Mouse (Mus musculus) hindbrain, embryonic 11.5 days (tissue): ENCODE data around the gene Slc15a4. TPM values are rescaled to one million over a fixed set of nuclear protein-coding genes. Genes with fewer than 3 reads are reported as not detected.

ENCODE experiments used
- ATAC-seq: fragments of 200-750 bp; cut with Nextera tagmentation; 2 replicates; pipeline ENCODE4 v1.8.0; 2017; ENCODE audit warnings: mild to moderate bottlenecking, moderate TSS enrichment, moderate library complexity; ENCODE audit not compliant: low FRiP score
- DNase-seq: peaks from one replicate; pipeline ENCODE4 v3.0.0-alpha.2; 2015; ENCODE audit warnings: low spot score
- H3K27ac ChIP-seq: fragments of 300-500 bp; sonication (generic); 2 replicates; pipeline ENCODE4 v1.5.1; 2014; ENCODE audit warnings: mild to moderate bottlenecking, low read depth, low read length
- H3K27me3 ChIP-seq: fragments of 300-500 bp; sonication (generic); 2 replicates; pipeline ENCODE4 v1.6.1; 2014; ENCODE audit warnings: mild to moderate bottlenecking, low read length, moderate library complexity, mixed read lengths; ENCODE audit not compliant: control insufficient read depth, insufficient read depth
- H3K36me3 ChIP-seq: fragments of 300-500 bp; sonication (generic); 2 replicates; pipeline ENCODE4 v1.6.1; 2014; ENCODE audit warnings: mild to moderate bottlenecking, low read length, moderate library complexity, mixed read lengths; ENCODE audit not compliant: control insufficient read depth, insufficient read depth
- H3K4me1 ChIP-seq: fragments of 300-500 bp; sonication (generic); replicated peaks from 2 replicates; pipeline ENCODE4 v1.6.1; 2014; ENCODE audit warnings: low read length, mixed read lengths; ENCODE audit not compliant: control insufficient read depth, insufficient read depth
- H3K4me2 ChIP-seq: fragments of 300-500 bp; sonication (generic); replicated peaks from 2 replicates; pipeline ENCODE4 v1.6.1; 2014; ENCODE audit warnings: mild to moderate bottlenecking, low read depth, low read length
- H3K4me3 ChIP-seq: fragments of 300-500 bp; sonication (generic); 2 replicates; pipeline ENCODE4 v1.5.1; 2014; ENCODE audit warnings: low read depth, low read length
- H3K9ac ChIP-seq: fragments of 300-500 bp; sonication (generic); 2 replicates; pipeline ENCODE4 v1.6.1; 2014; ENCODE audit warnings: low read depth, low read length
- H3K9me3 ChIP-seq: fragments of 300-500 bp; sonication (generic); 2 replicates; pipeline ENCODE4 v1.6.1; 2016; ENCODE audit warnings: low read length; ENCODE audit not compliant: control insufficient read depth
- WGBS: fragments of 180-500 bp; shearing (Covaris S2); extraction: QIAGEN DNeasy Blood & Tissue Kit; methylation state at CpG from one replicate; pipeline ENCODE4 v1.1.7; 2014; 5-methylcytosine and 5-hydroxymethylcytosine counted together
- polyA plus RNA-seq: library from polyadenylated mRNA; unstranded; fragments of >200 nt; fragmentation: Nextera tagmentation; extraction: Ambion mirVana; gene quantifications from 2 replicates; pipeline ENCODE4 v1.2.1, GENCODE M21; 2014

Gene Slc15a4
- polyA plus RNA-seq, 1 experiment from 2014 or later, result 22.2 TPM

DNA sequence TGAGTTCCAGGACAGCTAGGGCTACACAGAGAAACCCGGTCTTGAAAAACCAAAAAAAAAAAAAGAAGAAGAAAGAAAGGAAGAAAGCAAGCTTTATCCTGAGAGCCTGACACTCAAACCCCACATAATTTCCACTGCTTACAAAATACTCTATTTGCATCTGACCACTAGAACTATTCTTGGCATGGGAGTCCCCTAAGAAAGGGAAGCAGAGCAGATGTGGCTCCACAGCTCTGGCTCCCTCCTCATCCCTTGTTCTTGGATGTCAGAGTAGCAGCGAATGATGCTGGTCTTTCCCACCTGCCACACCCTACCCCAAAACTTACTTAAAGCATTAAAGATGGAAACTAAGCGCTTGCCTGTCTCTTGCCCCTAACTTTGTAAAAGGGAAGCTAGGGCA is 17.2 kb downstream of the Slc15a4 start:
- Histone ChIP-seq H3K4me3 (no peak overlapping the region), H3K27ac (no peak overlapping the region), H3K9ac (no peak overlapping the region), H3K27me3 (no peaks in the 10 kb centered on the region), H3K9me3 (no peaks in the 10 kb centered on the region), H3K36me3 (no peaks in the 10 kb centered on the region), H3K4me1 (peaks cover 6% of the 10 kb centered on the region), H3K4me2 (peak overlapping the region; percentile 88)
- 83% methylated on average over 3 of the region's 3 CpGs for WGBS
- ATAC-seq (no peak), DNase-seq (no peak)

DNA sequence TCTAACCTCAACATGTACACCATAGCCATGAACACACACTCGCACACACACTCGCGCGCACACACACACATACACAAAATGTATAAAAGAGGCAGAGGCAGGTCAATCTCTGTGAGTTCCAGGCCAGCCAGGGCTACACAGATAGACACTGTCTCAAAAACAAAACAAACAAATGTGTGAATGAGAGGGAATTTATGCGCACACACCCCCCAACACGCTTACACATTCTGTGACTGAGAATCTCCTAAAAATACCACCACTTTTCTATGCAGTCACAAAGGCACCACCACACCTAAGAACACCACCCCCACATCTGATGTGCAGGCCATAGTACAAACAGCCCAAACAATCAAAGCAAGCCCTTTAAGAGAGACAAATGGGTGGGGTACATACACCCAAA is 20.3 kb downstream of the Slc15a4 start:
- 99% methylated on average over 6 of the region's 6 CpGs for WGBS
- Histone ChIP-seq H3K27me3 (no peaks in the 10 kb centered on the region), H3K4me2 (no peak overlapping the region), H3K9ac (no peak overlapping the region), H3K27ac (no peak overlapping the region), H3K4me3 (no peak overlapping the region), H3K4me1 (peaks cover 6% of the 10 kb centered on the region), H3K36me3 (no peaks in the 10 kb centered on the region), H3K9me3 (no peaks in the 10 kb centered on the region)
- DNase-seq (no peak), ATAC-seq (no peak)

DNA sequence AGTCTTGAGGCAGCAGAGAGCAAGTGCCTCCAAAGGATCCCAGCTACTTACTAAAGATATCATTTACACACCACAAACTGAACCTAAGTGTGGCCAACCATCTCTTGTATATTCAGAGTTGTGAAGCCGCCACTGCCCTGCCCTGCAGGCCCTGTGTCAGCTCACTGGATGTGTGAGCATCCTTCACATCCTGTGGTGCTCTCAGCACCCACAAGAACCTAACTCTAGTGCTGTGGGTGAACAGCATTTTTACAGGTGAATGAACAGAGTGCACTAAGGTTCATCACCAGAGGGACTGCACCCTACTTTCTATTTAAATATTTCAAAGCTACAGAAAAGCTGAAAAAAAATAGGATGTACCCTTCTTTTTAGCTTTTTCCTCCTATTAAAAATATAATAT is 20.8 kb downstream of the Slc15a4 start:
- Histone ChIP-seq H3K36me3 (no peaks in the 10 kb centered on the region), H3K9me3 (no peaks in the 10 kb centered on the region), H3K4me1 (peaks cover 6% of the 10 kb centered on the region), H3K27me3 (no peaks in the 10 kb centered on the region), H3K9ac (no peak overlapping the region), H3K27ac (no peak overlapping the region), H3K4me2 (no peak overlapping the region), H3K4me3 (no peak overlapping the region)
- 93% methylated on average over 1 of the region's 1 CpGs for WGBS
- DNase-seq (no peak), ATAC-seq (no peak)

DNA sequence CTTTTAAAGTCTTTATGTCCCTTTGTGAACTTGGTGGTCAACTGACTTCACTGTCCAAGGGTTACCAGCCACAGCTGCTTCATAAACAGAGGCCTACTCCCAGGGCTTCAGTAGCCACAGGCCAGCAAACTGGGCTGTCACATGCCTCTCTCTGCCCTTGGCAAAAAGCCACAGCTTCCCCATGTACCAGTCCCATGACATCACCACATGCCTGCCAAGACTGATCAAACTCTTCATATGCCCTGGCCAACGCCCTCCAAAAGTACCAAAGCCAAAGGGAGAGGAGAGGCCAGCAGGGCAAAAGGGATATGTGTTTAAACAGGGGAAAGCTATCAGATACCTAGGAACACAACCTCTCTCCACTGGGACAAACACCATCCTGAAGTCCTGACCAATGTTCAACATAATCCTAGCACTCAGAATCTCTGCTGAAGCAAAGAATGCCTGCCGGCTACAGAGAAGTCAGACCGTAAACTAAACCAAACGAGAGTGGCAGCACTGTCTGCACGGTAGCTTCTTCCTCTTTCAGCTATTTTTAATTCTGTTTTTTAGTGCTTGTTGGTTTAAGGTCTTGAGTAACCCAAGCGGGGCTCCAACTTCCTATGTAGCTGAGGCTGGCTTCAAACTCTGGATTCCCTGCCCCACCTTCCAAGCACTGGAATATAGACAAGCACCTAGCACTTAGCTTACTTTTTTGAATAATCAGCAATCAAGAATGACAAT is 21.7 kb downstream of the Slc15a4 start:
- Histone ChIP-seq H3K27ac (no peak overlapping the region), H3K4me2 (no peak overlapping the region), H3K9ac (no peak overlapping the region), H3K27me3 (no peaks in the 10 kb centered on the region), H3K36me3 (no peaks in the 10 kb centered on the region), H3K4me1 (peaks cover 5% of the 10 kb centered on the region), H3K4me3 (no peak overlapping the region), H3K9me3 (no peaks in the 10 kb centered on the region)
- ATAC-seq (no peak), DNase-seq (no peak)
- whole genome bisulfite sequencing, result 90% methylated on average over 6 of the region's 6 CpGs

DNA sequence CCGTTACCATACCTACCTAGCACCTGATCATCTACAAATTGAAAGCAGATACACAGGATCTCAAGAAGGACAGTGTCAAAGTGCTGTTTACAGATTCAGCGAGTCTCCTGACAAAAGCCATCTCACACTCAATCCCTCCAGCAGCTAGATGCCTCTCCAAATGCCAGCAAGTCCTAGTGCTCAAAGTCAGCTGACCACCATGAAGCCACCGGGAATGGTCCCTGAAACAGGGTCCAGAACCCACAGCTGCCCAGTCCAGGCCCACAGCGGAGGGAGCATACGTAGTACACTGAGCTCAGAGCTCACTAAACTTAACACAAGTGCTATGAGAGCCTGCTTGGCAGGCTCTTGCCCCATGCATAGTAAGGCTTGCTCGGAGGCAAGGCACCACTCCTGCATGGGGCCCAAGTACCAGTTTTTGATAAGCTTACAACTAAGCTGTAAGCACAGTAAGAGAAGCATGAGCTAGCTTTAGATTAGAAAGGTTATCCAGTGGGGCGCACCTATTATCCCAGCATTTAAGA is 23.4 kb downstream of the Slc15a4 start:
- no peaks in the 10 kb centered on the region for H3K27me3 ChIP-seq
- no peak overlapping the region for H3K4me3 ChIP-seq
- H3K27ac ChIP-seq, result no peak overlapping the region
- no peak overlapping the region for H3K4me2 ChIP-seq
- DNase-seq (no peak), ATAC-seq (no peak)
- H3K9ac ChIP-seq, result no peak overlapping the region
- H3K36me3 ChIP-seq, result no peaks in the 10 kb centered on the region
- WGBS, result 92% methylated on average over 7 of the region's 7 CpGs
- no peaks in the 10 kb centered on the region for H3K9me3 ChIP-seq
- H3K4me1 ChIP-seq, result no peaks in the 10 kb centered on the region

DNA sequence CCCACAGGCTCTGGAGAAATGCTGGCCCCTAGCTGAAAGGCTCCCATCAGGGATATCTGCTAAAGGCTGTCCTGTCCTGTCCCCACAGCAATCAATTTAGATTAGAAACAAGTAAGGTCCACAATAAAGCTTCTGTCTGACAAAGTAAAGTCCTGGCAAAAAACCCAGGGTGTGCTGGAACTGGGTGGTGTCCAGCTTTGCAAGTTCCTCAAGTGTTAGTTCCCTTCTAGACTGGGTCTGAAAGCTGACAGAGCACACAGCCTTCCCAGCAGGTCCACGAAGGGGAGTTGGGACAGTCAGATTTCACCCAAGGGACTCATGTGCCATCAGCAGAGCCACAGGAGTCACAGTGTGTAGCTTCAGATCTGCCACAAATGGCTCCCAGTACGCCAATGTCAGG is 25.2 kb downstream of the Slc15a4 start:
- ATAC-seq, result no peak
- H3K27me3 ChIP-seq, result no peaks in the 10 kb centered on the region
- H3K4me2 ChIP-seq, result no peak overlapping the region
- no peak overlapping the region for H3K9ac ChIP-seq
- H3K36me3 ChIP-seq, result no peaks in the 10 kb centered on the region
- DNase-seq, result no peak
- no peaks in the 10 kb centered on the region for H3K9me3 ChIP-seq
- H3K27ac ChIP-seq, result no peak overlapping the region
- H3K4me3 ChIP-seq, result no peak overlapping the region
- no peaks in the 10 kb centered on the region for H3K4me1 ChIP-seq
- WGBS, result 93% methylated on average over 2 of the region's 2 CpGs

DNA sequence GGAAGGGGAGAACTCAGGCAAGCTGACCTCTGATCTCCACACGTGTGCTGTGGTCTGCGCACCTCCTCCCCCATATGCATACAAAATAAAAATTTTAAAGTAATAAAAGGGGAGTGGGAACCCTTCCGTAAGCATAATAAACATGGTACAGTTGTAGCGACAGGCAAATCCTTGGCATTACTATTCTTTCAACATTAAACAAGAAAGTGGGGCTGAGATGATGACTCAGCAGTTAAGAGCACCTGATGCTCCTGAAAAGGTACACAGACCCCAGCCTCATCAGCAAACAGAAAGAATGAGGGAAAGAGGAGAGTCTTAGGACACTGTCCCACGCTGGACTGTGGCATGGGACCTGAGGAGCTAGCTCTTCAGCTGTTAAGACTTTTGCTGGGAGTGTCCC is 29.7 kb downstream of the Slc15a4 start:
- Histone ChIP-seq H3K4me2 (no peak overlapping the region), H3K27me3 (no peaks in the 10 kb centered on the region), H3K36me3 (0 out of 2 replicates have a peak, but pooled peaks cover 3% of the 10 kb centered on the region), H3K27ac (no peak overlapping the region), H3K4me3 (no peak overlapping the region), H3K9ac (no peak overlapping the region), H3K9me3 (no peaks in the 10 kb centered on the region), H3K4me1 (no peaks in the 10 kb centered on the region)
- 96% methylated on average over 5 of the region's 5 CpGs for WGBS
- ATAC-seq (no peak), DNase-seq (no peak)

DNA sequence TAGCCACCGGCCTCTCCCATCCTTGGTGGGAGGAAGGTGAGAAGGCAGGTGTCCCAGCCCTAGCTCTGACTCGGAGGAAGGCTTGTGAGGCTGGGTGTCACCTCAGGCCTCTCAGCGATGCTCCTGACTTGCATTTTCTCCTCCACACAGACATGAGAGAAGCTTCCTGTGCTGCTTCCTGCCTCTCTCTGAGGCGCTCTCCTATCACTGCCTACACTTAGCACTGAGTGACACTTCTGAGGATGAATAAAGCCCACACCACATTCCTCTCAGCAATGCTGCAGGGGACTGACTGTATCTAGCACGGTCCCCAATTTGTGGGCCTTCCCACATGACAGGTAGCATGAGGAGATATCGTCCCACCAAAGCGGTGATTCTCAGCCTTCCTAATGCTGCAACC is 35.8 kb downstream of the Slc15a4 start:
- Histone ChIP-seq H3K9ac (no peak overlapping the region), H3K27ac (no peak overlapping the region), H3K9me3 (no peaks in the 10 kb centered on the region), H3K4me2 (no peak overlapping the region), H3K36me3 (0 out of 2 replicates have a peak, but pooled peaks cover 8% of the 10 kb centered on the region), H3K27me3 (no peaks in the 10 kb centered on the region), H3K4me1 (no peaks in the 10 kb centered on the region), H3K4me3 (no peak overlapping the region)
- DNase-seq (no peak), ATAC-seq (no peak)
- WGBS, result 95% methylated on average over 7 of the region's 7 CpGs

DNA sequence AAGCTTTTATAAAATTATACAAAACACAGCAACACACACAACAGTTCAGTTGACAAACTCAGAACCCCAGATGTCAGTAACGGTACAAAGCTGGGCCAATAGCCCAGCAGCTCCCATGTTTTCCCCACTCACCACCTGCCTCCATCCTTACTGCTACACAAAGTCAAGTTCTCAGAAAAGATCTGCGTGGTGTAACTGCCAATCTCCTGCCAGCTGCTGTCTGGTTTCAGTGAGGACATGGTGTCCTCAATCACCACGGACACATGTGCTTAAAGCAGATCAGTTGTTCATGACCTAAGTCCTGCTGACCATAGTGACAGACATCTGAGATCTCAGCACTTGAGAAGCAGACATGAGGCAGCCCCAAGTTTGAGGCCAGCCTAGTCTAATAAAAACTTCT is 37.0 kb downstream of the Slc15a4 start:
- Histone ChIP-seq H3K9me3 (no peaks in the 10 kb centered on the region), H3K27me3 (no peaks in the 10 kb centered on the region), H3K4me2 (no peak overlapping the region), H3K36me3 (0 out of 2 replicates have a peak, but pooled peaks cover 8% of the 10 kb centered on the region), H3K9ac (no peak overlapping the region), H3K27ac (no peak overlapping the region), H3K4me1 (no peaks in the 10 kb centered on the region), H3K4me3 (no peak overlapping the region)
- no peak for ATAC-seq
- 97% methylated on average over 3 of the region's 3 CpGs for WGBS
- no peak for DNase-seq
